Mouse (Mus musculus) lung, postnatal 0 days (tissue): ENCODE data around the gene Il18rap.

Source experiments
- CTCF ChIP-seq: IDR thresholded peaks from 2 replicates; pipeline ENCODE4 v1.5.1; 2016; ENCODE audit warnings: antibody characterized with exemption, mild to moderate bottlenecking
- EP300 ChIP-seq: IDR thresholded peaks from 2 replicates; pipeline ENCODE4 v1.6.1; 2016; ENCODE audit warnings: antibody characterized with exemption, mild to moderate bottlenecking, control low read depth

DNA sequence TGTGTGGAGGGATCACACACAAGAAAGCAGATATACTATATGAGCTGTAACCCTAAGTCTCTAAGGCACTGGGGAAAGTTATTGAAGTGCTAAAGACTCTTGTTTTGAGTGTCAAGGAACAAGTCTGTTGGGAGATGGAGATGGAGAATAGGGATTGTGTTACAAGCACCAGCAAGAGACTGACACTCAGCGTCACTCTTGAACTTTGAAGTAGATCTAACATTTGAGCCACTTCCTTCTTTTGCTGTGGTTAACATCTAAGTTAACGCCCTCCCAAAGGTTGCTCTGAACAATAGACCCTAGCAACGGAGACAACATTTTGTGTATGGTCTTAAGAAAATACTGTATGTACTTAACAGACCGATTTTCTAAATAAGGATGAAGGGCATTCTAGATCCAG is 41.5 kb upstream of the Il18rap start:
- TF ChIP-seq CTCF (no peak), EP300 (no peak)
